Mouse (Mus musculus) heart, embryonic 14.5 days (tissue): ENCODE results near the gene Olfr1170. TPM values are rescaled to one million over a fixed set of nuclear protein-coding genes. Genes with fewer than 3 reads are reported as not detected.

ENCODE experiments used
- ATAC-seq: fragments of 200-750 bp; cut with Nextera tagmentation; 2 replicates; pipeline ENCODE4 v1.8.0; 2017; ENCODE audit warnings: low read depth, moderate TSS enrichment; ENCODE audit not compliant: insufficient number of reproducible peaks, insufficient read depth, low FRiP score
- H3K27ac ChIP-seq, 2 experiments: fragments of 200-500 bp in 1 of 2; fragments of 300-500 bp in 1 of 2; sonication (generic) in 1 of 2; replicated peaks in 1 of 2; 2 replicates each; pipeline ENCODE4 v1.5.1; 2012 to 2014; ENCODE audit warnings: low read depth in 2 of 2, low read length in 2 of 2, control low read depth in 1 of 2, mild to moderate bottlenecking in 1 of 2, mixed read lengths in 1 of 2; ENCODE audit not compliant: control insufficient read depth in 1 of 2, insufficient read depth in 1 of 2
- H3K27me3 ChIP-seq: fragments of 300-500 bp; sonication (generic); 2 replicates; pipeline ENCODE4 v1.6.1; 2014; ENCODE audit warnings: mild to moderate bottlenecking, low read length, control low read depth; ENCODE audit not compliant: control insufficient read depth, insufficient read depth
- H3K36me3 ChIP-seq: fragments of 300-500 bp; sonication (generic); 2 replicates; pipeline ENCODE4 v1.6.1; 2014; ENCODE audit warnings: mild to moderate bottlenecking, control low read depth, low read length, mixed read lengths; ENCODE audit not compliant: control insufficient read depth, insufficient read depth
- H3K4me1 ChIP-seq, 2 experiments: fragments of 200-500 bp in 1 of 2; fragments of 300-500 bp in 1 of 2; sonication (generic) in 1 of 2; 2 replicates each; pipeline ENCODE4 v1.6.1; 2012 to 2014; ENCODE audit warnings: low read length in 2 of 2, control low read depth in 1 of 2, mixed read lengths in 1 of 2; ENCODE audit not compliant: control insufficient read depth in 2 of 2, insufficient read depth in 2 of 2
- H3K4me2 ChIP-seq: fragments of 300-500 bp; sonication (generic); 2 replicates; pipeline ENCODE4 v1.6.1; 2014; ENCODE audit warnings: mild to moderate bottlenecking, low read length
- H3K4me3 ChIP-seq, 2 experiments: fragments of 200-500 bp in 1 of 2; fragments of 300-500 bp in 1 of 2; sonication (generic) in 1 of 2; 2 replicates each; pipeline ENCODE4 v1.5.1; 2012 to 2014; ENCODE audit warnings: low read length in 2 of 2, mild to moderate bottlenecking in 2 of 2, control low read depth in 1 of 2, low read depth in 1 of 2, moderate library complexity in 1 of 2; ENCODE audit not compliant: control insufficient read depth in 1 of 2, insufficient read depth in 1 of 2
- H3K9ac ChIP-seq: fragments of 300-500 bp; sonication (generic); 2 replicates; pipeline ENCODE4 v1.6.1; 2014; ENCODE audit warnings: mild to moderate bottlenecking, low read length
- H3K9me3 ChIP-seq: fragments of 300-500 bp; sonication (generic); 2 replicates; pipeline ENCODE4 v1.6.1; 2016; ENCODE audit warnings: low read length, control low read depth; ENCODE audit not compliant: control insufficient read depth
- WGBS: fragments of 180-500 bp; shearing (Covaris S2); extraction: QIAGEN DNeasy Blood & Tissue Kit; methylation state at CpG from one replicate; pipeline ENCODE4 v1.1.7; 2014; 5-methylcytosine and 5-hydroxymethylcytosine counted together
- polyA plus RNA-seq: library from polyadenylated mRNA; unstranded; fragments of >200 nt; fragmentation: Nextera tagmentation; extraction: Ambion mirVana; gene quantifications from 2 replicates; pipeline ENCODE4 v1.2.1, GENCODE M21; 2014

Gene Olfr1170
- not detected in 2 replicates for polyA plus RNA-seq

- Histone ChIP-seq H3K4me2 (no peak within 1 kb of the TSS), H3K4me1 (no peaks in the 10 kb centered on the region), H3K4me3 (no peak within 1 kb of the TSS), H3K36me3 (no peaks in the 10 kb centered on the region), H3K9ac (no peak within 1 kb of the TSS), H3K27ac (no peak within 1 kb of the TSS), H3K27me3 (no peaks in the 10 kb centered on the region), H3K9me3 (no peaks in the 10 kb centered on the region)
- WGBS = 72% methylated on average over 1 of the region's 1 CpGs
- ATAC-seq = no peak
These were observed at the start of gene Olfr1170 for GRCm38 (mm10) chr2:88228234-88228633. Gene Olfr1170 (minus strand): TSS chr2:88228334.

- H3K27me3 ChIP-seq = no peaks in the 10 kb centered on the region
- H3K9ac ChIP-seq = no peak overlapping the region
- H3K4me2 ChIP-seq = no peak overlapping the region
- no peak overlapping the region for H3K4me3 ChIP-seq
- no peaks in the 10 kb centered on the region for H3K36me3 ChIP-seq
- no peak overlapping the region for H3K27ac ChIP-seq
- no peaks in the 10 kb centered on the region for H3K4me1 ChIP-seq
- no peak for ATAC-seq
- no peaks in the 10 kb centered on the region for H3K9me3 ChIP-seq
- WGBS = 78% methylated on average over 1 of the region's 1 CpGs
These were observed 7.3 kb downstream of the Olfr1170 start for GRCm38 (mm10) chr2:88220784-88221183.

GRCm38 (mm10) chr2:88181580-88181979 lies 46.6 kb downstream of the Olfr1170 start, which contains the start of gene Olfr1168:
Gene Olfr1168 (plus strand): TSS chr2:88181880.
- Histone ChIP-seq H3K9ac (no peak within 1 kb of the TSS), H3K4me2 (no peak within 1 kb of the TSS), H3K27ac (no peak within 1 kb of the TSS), H3K4me1 (no peaks in the 10 kb centered on the region), H3K27me3 (no peaks in the 10 kb centered on the region), H3K36me3 (no peaks in the 10 kb centered on the region), H3K9me3 (no peaks in the 10 kb centered on the region), H3K4me3 (no peak within 1 kb of the TSS)
- 79% methylated on average over 2 of the region's 2 CpGs for WGBS
- ATAC-seq = no peak

Other genes with a start within 250 kb of the Olfr1170 start
- not detected in 2 replicates for gene Olfr1158, start 238.2 kb downstream of the Olfr1170 start, polyA plus RNA-seq
- not detected in 2 replicates for gene Olfr1160, start 220.1 kb downstream of the Olfr1170 start, polyA plus RNA-seq
- gene Olfr1161, start 205.6 kb downstream of the Olfr1170 start, polyA plus RNA-seq = not detected in 2 replicates
- gene Olfr73, start 190.6 kb downstream of the Olfr1170 start, polyA plus RNA-seq = not detected in 2 replicates
- not detected in 2 replicates for gene Olfr1162, start 177.2 kb downstream of the Olfr1170 start, polyA plus RNA-seq
- gene Olfr1163, start 156.5 kb downstream of the Olfr1170 start, polyA plus RNA-seq = not detected in 2 replicates
- gene Olfr1164, start 134.4 kb downstream of the Olfr1170 start, polyA plus RNA-seq = not detected in 2 replicates
- gene Olfr1166, start 100.1 kb downstream of the Olfr1170 start, polyA plus RNA-seq = not detected in 2 replicates
- not detected in 2 replicates for gene Olfr1167, start 73.1 kb downstream of the Olfr1170 start, polyA plus RNA-seq
- not detected in 2 replicates for gene Olfr1168, start 46.5 kb downstream of the Olfr1170 start, polyA plus RNA-seq
- not detected in 2 replicates for gene Olfr1173, start 51.5 kb upstream of the Olfr1170 start, polyA plus RNA-seq
- gene Olfr1174-ps, start 86.8 kb upstream of the Olfr1170 start, polyA plus RNA-seq = not detected in 2 replicates
- not detected in 2 replicates for gene Olfr1175-ps, start 98.9 kb upstream of the Olfr1170 start, polyA plus RNA-seq
- not detected in 2 replicates for gene Olfr1176, start 108.4 kb upstream of the Olfr1170 start, polyA plus RNA-seq
- gene Olfr1177-ps, start 118.2 kb upstream of the Olfr1170 start, polyA plus RNA-seq = not detected in 2 replicates
- not detected in 2 replicates for gene Olfr1178, start 158.7 kb upstream of the Olfr1170 start, polyA plus RNA-seq
- gene Olfr1179, start 178.1 kb upstream of the Olfr1170 start, polyA plus RNA-seq = not detected in 2 replicates
- not detected in 2 replicates for gene Olfr1180, start 190.8 kb upstream of the Olfr1170 start, polyA plus RNA-seq
- not detected in 2 replicates for gene Olfr1181, start 197.8 kb upstream of the Olfr1170 start, polyA plus RNA-seq
- gene Gm13757, start 220.8 kb upstream of the Olfr1170 start, polyA plus RNA-seq = not detected in 2 replicates
- not detected in 2 replicates for gene Olfr1183, start 226.5 kb upstream of the Olfr1170 start, polyA plus RNA-seq